Mouse (Mus musculus) liver, embryonic 16.5 days (tissue): ENCODE results near the gene Tmem40. TPM values are rescaled to one million over a fixed set of nuclear protein-coding genes. Genes with fewer than 3 reads are reported as not detected.

Experiments used
- ATAC-seq: fragments of 200-750 bp; cut with Nextera tagmentation; 2 replicates; pipeline ENCODE4 v1.8.0; 2017; ENCODE audit warnings: low read depth, mild to moderate bottlenecking, moderate number of reproducible peaks, moderate library complexity
- H3K27ac ChIP-seq: fragments of 300-500 bp; sonication (generic); 2 replicates; pipeline ENCODE4 v1.5.1; 2014; ENCODE audit warnings: mild to moderate bottlenecking, low read length
- H3K27me3 ChIP-seq: fragments of 300-500 bp; sonication (generic); 2 replicates; pipeline ENCODE4 v1.6.1; 2014; ENCODE audit warnings: low read depth, low read length, mixed read lengths; ENCODE audit not compliant: control insufficient read depth, insufficient read depth
- H3K36me3 ChIP-seq: fragments of 300-500 bp; sonication (generic); 2 replicates; pipeline ENCODE4 v1.6.1; 2014; ENCODE audit warnings: mild to moderate bottlenecking; ENCODE audit not compliant: control insufficient read depth, insufficient read depth
- H3K4me1 ChIP-seq: fragments of 300-500 bp; sonication (generic); 2 replicates; pipeline ENCODE4 v1.6.1; 2014; ENCODE audit warnings: low read depth, low read length, mixed read lengths; ENCODE audit not compliant: control insufficient read depth
- H3K4me2 ChIP-seq: fragments of 300-500 bp; sonication (generic); 2 replicates; pipeline ENCODE4 v1.6.1; 2014; ENCODE audit warnings: low read depth, low read length, mixed read lengths
- H3K4me3 ChIP-seq: fragments of 300-500 bp; sonication (generic); 2 replicates; pipeline ENCODE4 v1.5.1; 2014; ENCODE audit warnings: low read depth, mild to moderate bottlenecking, low read length
- H3K9ac ChIP-seq: fragments of 300-500 bp; sonication (generic); 2 replicates; pipeline ENCODE4 v1.6.1; 2014; ENCODE audit warnings: low read depth, low read length
- H3K9me3 ChIP-seq: fragments of 300-500 bp; sonication (generic); replicated peaks from 2 replicates; pipeline ENCODE4 v1.6.1; 2016; ENCODE audit warnings: low read length; ENCODE audit not compliant: control insufficient read depth
- WGBS: fragments of 180-500 bp; shearing (Covaris S2); extraction: QIAGEN DNeasy Blood & Tissue Kit; methylation state at CpG from one replicate; pipeline ENCODE4 v1.1.7; 2014; ENCODE audit not compliant: insufficient replicate concordance; 5-methylcytosine and 5-hydroxymethylcytosine counted together
- polyA plus RNA-seq: library from polyadenylated mRNA; unstranded; fragments of >200 nt; fragmentation: Nextera tagmentation; extraction: Ambion mirVana; gene quantifications from 2 replicates; pipeline ENCODE4 v1.2.1, GENCODE M21; 2015

Tmem40 gene
- polyA plus RNA-seq, 1 experiment from 2014 or later, result 28.8 TPM

DNA sequence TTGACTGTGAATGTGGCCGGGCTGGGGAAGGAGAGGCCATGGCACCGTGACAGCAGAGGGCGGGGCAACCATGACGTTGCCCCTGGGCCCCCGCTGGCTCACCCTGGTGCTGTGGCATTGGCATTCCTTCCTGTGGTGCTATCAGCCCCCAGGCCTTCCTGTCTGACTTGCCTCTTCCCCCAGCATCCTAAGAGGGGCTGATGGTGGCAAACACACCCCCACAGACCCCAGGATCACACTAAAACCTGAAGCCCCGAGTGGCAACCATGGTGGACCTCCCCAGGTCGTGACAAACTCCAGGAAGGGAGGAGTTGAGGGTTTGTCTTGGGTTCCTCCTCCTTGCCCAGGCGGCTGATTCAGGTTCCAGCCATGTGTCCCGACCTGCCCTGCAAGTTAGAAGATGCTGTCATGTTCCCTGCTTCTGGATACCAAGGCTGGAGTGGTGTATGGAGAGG is 3.2 kb downstream of the Tmem40 start:
- peaks cover 49% of the 10 kb centered on the region for H3K4me1 ChIP-seq
- H3K9ac ChIP-seq, result peak overlapping the region; percentile 62
- H3K27me3 ChIP-seq, result no peaks in the 10 kb centered on the region
- peak overlapping the region; percentile 69 for H3K4me2 ChIP-seq
- H3K27ac ChIP-seq, result peak overlapping the region; percentile 82
- no peaks in the 10 kb centered on the region for H3K36me3 ChIP-seq
- peak overlapping the region; percentile 59 for H3K4me3 ChIP-seq
- no peaks in the 10 kb centered on the region for H3K9me3 ChIP-seq
- WGBS, result 11% methylated on average over 9 of the region's 9 CpGs
- ATAC-seq, result peak; percentile 85

DNA sequence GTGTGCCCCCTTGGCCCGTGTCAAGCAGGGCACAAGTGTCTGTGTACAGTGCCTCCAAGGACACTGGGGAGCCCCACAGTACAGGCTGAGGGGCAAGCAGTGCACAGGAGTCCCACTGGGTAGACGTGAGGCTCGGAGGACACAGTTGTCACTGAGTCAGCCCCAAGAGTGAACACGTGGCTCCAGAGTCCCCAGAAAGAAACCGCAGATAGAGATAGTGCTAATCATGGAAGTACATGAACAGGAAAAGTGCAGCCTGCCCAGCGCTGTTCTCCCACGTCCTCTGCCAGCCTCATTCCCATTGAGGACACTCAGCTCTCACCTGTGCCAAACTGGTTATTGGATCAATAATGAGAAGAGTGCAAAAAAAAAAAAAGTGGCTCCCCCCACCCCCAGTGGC is 6.7 kb downstream of the Tmem40 start:
- no peaks in the 10 kb centered on the region for H3K9me3 ChIP-seq
- H3K9ac ChIP-seq, result no peak overlapping the region
- H3K27me3 ChIP-seq, result no peaks in the 10 kb centered on the region
- peak overlapping the region; percentile 37 for H3K4me2 ChIP-seq
- peak overlapping the region; percentile 53 for H3K27ac ChIP-seq
- ATAC-seq, result peak; percentile 80
- WGBS, result 20% methylated on average over 7 of the region's 7 CpGs
- H3K4me1 ChIP-seq, result peaks cover 31% of the 10 kb centered on the region
- no peaks in the 10 kb centered on the region for H3K36me3 ChIP-seq
- H3K4me3 ChIP-seq, result no peak overlapping the region

DNA sequence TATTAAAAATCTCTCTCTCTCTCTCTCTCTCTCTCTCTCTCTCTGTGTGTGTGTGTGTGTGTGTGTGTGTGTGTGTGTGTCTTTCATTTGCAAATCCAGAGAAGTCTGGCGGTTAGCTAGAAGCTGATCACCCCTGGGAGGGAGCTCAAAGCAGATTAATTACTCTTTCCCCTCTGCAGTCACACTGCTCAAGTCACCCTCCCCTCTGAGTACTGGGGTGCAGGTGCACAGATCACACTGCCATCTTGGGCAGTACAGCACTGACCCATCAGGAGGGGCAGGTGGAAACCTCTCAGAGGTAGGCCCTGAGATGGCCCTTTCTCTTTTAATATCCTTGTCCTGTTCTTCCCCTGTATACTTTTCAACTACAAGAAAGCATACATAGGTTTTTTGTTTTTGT is 15.9 kb downstream of the Tmem40 start:
- H3K9me3 ChIP-seq, result no peaks in the 10 kb centered on the region
- H3K9ac ChIP-seq, result no peak overlapping the region
- peaks cover 9% of the 10 kb centered on the region for H3K4me1 ChIP-seq
- H3K4me2 ChIP-seq, result no peak overlapping the region
- no peaks in the 10 kb centered on the region for H3K36me3 ChIP-seq
- 91% methylated on average over 1 of the region's 1 CpGs for WGBS
- H3K27me3 ChIP-seq, result no peaks in the 10 kb centered on the region
- H3K4me3 ChIP-seq, result no peak overlapping the region
- H3K27ac ChIP-seq, result no peak overlapping the region
- ATAC-seq, result no peak

DNA sequence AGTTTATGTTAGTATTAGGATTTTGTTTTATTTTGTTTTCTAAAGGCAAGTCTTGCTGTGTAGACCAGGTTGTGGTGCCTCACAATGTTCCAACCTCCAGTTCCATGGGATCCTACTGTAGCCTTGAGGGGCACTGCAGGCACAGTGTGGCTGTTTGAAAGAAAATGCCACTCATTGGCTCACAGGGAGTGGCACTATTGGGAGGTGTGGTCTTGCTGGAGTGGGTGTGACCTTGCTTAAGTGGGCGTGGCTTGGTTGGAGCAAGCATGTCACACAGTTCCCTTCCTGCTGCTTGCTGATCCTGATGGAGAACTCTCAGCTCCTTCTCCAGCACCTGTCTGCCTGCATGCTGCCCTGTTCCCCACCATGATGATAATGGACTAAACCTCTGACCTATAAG is 18.6 kb downstream of the Tmem40 start:
- peak; percentile 88 for ATAC-seq
- H3K9me3 ChIP-seq, result no peaks in the 10 kb centered on the region
- no peak overlapping the region for H3K4me2 ChIP-seq
- H3K36me3 ChIP-seq, result no peaks in the 10 kb centered on the region
- no peak overlapping the region for H3K27ac ChIP-seq
- H3K9ac ChIP-seq, result no peak overlapping the region
- H3K4me1 ChIP-seq, result peaks cover 12% of the 10 kb centered on the region
- H3K27me3 ChIP-seq, result no peaks in the 10 kb centered on the region
- 0% methylated on average over 1 of the region's 1 CpGs for WGBS
- no peak overlapping the region for H3K4me3 ChIP-seq

DNA sequence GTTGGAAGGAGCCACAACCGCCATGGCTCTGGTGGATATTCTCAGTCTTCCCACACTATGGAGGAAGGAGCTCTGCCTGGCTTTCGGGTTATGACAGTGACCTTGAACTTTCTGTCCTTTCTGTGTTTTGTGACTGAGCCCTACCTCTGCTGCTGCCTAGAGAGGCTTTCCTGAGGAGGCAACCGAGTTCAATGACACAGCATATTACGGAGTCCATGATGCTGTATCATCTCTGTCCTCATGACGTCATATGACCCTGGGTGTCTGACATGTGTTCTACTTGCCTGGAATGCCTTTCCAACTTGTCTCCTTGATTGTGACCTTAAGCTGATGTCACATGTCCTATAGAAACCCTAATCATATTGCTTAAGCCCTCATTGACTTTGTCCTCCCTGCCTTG is 23.2 kb downstream of the Tmem40 start:
- Histone ChIP-seq H3K4me1 (peaks cover 12% of the 10 kb centered on the region), H3K4me3 (no peak overlapping the region), H3K4me2 (no peak overlapping the region), H3K9ac (no peak overlapping the region), H3K27me3 (no peaks in the 10 kb centered on the region), H3K36me3 (no peaks in the 10 kb centered on the region; the same call in 1 of the 2 replicates), H3K9me3 (no peaks in the 10 kb centered on the region), H3K27ac (no peak overlapping the region)
- 0 out of 2 replicates have a peak, but pooled peaks have one; percentile 20 for ATAC-seq
- WGBS, result 69% methylated on average over 5 of the region's 5 CpGs

DNA sequence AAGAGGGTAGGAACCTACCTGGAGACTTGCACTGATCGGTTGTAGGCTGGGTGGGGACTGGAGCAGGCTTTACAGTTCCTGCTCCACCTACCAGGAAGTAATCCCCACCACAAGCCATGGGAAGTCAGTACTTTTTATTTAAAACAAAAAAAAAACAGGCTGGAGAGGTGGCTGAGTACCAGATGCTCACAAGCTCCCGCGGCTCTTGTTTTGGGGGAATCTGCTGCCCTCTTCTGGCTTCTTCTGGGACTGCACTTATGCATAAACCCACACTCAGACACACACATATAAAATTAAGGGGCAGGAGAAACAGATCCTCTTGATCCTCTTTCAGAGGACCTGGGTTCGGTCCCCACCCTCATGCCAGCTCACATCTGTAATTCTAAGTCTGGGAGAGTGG is 27.3 kb downstream of the Tmem40 start:
- Histone ChIP-seq H3K4me1 (peaks cover 3% of the 10 kb centered on the region), H3K4me3 (no peak overlapping the region), H3K27me3 (no peaks in the 10 kb centered on the region), H3K27ac (no peak overlapping the region), H3K36me3 (no peaks in the 10 kb centered on the region; the same call in 1 of the 2 replicates), H3K9me3 (no peaks in the 10 kb centered on the region), H3K4me2 (no peak overlapping the region), H3K9ac (no peak overlapping the region)
- WGBS, result 57% methylated on average over 4 of the region's 4 CpGs
- no peak for ATAC-seq

DNA sequence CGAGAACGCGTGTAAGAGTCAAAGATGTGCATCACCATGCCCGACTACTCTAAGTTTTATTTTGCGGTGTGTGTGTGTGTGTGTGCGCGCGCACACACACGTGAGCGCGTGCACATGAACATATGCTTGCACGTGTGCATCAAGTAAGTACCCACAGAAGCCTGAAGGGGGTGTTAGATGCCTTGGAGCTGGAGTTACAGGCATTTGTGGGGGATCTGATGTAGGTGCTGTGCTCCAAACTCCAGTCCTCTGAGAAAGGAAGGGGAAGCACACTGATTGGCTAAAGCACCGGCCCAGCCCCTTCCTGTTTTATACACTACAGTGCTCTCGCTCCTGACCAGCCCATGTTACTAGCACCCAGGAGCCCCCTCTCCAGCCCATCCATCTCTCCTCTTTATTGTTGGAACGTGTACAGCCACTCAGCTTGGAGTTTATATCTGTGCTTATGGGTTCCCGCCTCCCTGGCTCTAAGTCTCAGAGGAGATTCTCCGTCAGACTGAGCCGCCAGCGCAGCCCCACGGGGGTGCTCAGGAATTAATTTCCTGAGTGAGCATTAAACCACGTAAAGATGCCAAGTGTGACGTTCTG is 29.8 kb downstream of the Tmem40 start:
- Histone ChIP-seq H3K4me3 (no peak overlapping the region), H3K27me3 (no peaks in the 10 kb centered on the region), H3K27ac (no peak overlapping the region), H3K4me2 (no peak overlapping the region), H3K4me1 (no peaks in the 10 kb centered on the region), H3K36me3 (no peaks in the 10 kb centered on the region; the same call in 1 of the 2 replicates), H3K9me3 (no peaks in the 10 kb centered on the region; the same call in 1 of the 2 replicates), H3K9ac (no peak overlapping the region)
- ATAC-seq, result no peak
- 83% methylated on average over 22 of the region's 22 CpGs for WGBS

DNA sequence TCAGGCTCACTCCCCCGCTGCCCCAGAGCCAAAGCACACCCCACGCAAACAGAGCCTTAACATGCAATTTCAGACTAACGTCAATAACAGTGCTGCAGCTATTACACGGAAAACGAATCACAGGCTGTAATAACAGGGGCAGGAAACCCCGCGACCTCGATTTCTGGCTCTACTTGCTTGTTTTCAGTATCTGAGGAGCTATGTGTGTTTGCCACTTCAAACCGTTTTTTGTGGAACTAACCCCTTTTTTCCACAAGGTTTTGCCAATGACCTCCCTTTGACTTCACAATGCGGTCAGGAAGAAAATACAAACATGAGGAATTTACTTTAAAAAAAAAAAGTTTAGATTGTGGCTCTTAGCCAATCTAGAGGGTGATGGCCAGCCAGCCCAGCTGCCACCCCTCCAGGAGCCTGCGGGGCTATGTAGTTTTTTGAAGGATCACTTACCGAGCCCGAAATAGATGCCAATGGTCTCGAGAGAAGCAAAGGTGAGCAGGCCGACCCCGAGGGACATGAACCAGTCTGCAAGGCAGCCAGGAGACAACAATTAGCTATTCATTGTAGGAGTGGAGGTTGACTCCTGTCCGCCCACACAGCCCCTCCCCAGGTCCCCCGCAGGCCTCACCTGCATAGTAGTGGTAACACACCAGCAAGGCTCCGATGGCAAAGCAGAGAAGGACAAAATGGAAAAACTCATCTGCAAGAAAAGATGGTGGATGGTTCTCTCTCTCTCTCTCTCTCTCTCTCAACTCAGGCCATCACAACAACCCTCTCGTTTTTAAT is 31.5 kb downstream of the Tmem40 start:
- H3K27me3 ChIP-seq, result no peaks in the 10 kb centered on the region
- no peaks in the 10 kb centered on the region; the same call in 1 of the 2 replicates for H3K9me3 ChIP-seq
- H3K4me2 ChIP-seq, result no peak overlapping the region
- no peak overlapping the region for H3K27ac ChIP-seq
- no peak overlapping the region for H3K9ac ChIP-seq
- H3K4me3 ChIP-seq, result no peak overlapping the region
- no peaks in the 10 kb centered on the region for H3K4me1 ChIP-seq
- 71% methylated on average over 20 of the region's 20 CpGs for WGBS
- no peaks in the 10 kb centered on the region for H3K36me3 ChIP-seq
- no peak for ATAC-seq

DNA sequence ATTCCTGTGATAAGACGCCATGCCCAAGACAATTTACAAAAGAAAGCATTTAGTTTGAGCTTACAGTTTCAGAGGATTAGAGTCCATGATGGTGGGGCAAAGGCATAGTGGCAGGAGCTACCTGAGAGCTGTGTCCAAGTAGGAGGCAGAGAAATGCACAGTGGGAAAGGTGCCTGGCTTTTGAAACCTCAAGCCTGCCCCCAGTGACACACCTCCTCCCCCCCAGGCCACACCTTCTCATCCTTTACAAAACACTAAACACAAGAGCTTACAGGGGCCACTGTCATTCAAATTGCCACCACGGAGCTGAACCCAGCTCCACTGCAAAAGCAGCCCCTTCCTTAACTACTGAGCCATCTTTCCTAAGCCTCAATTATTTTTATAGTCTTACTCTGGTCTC is 34.6 kb downstream of the Tmem40 start:
- no peaks in the 10 kb centered on the region; the same call in 1 of the 2 replicates for H3K9me3 ChIP-seq
- 58% methylated on average over 2 of the region's 2 CpGs for WGBS
- H3K36me3 ChIP-seq, result no peaks in the 10 kb centered on the region
- no peak overlapping the region for H3K4me3 ChIP-seq
- no peaks in the 10 kb centered on the region for H3K4me1 ChIP-seq
- H3K27ac ChIP-seq, result no peak overlapping the region
- no peak overlapping the region for H3K9ac ChIP-seq
- H3K27me3 ChIP-seq, result no peaks in the 10 kb centered on the region
- ATAC-seq, result no peak
- H3K4me2 ChIP-seq, result no peak overlapping the region
